Mouse (Mus musculus): ENCODE measurements around the gene Guk1. TPM values are rescaled to one million over a fixed set of nuclear protein-coding genes. Genes with fewer than 3 reads are reported as not detected.
A peak's percentile ranks its signal among the peaks of the same experiment; 100 is the strongest.
"Not testable (repeated sequence)": the region's sequence is repeated elsewhere in the genome, so short reads cannot be mapped to it uniquely, and the experiment has no call there.

Guk1 gene
- polyA plus RNA-seq, 1 experiment from 2014 or later = 114 TPM

- peaks cover 75% of the 10 kb centered on the region for H3K4me1 ChIP-seq
- H3K4me3 ChIP-seq = peak overlapping the region; percentile 100
- H3K9ac ChIP-seq = peak overlapping the region; percentile 100; the same call in 1 of the 2 replicates
- peak overlapping the region; percentile 96 for H3K4me2 ChIP-seq
- H3K9me3 ChIP-seq = no peaks in the 10 kb centered on the region
- no peaks in the 10 kb centered on the region for H3K27me3 ChIP-seq (replicated peaks)
- no peak for ATAC-seq (ENCODE audit: extremely low read depth, insufficient number of reproducible peaks, low FRiP score, low TSS enrichment)
- no peak overlapping the region for H3K27ac ChIP-seq (replicated peaks)
- peaks cover 14% of the 10 kb centered on the region for H3K36me3 ChIP-seq
- WGBS = 28% methylated on average over 2 of the region's 2 CpGs
Measured at GRCm38 (mm10) chr11:59225167-59225566, 33.2 kb upstream of the Guk1 start.

- H3K27ac ChIP-seq (replicated peaks) = no peak overlapping the region
- peaks cover 21% of the 10 kb centered on the region for H3K36me3 ChIP-seq
- H3K4me3 ChIP-seq = peak overlapping the region; percentile 100; the same call in 1 of the 2 replicates
- peaks cover 78% of the 10 kb centered on the region for H3K4me1 ChIP-seq
- H3K4me2 ChIP-seq = peak overlapping the region; percentile 96
- no peak overlapping the region for H3K9ac ChIP-seq
- no peaks in the 10 kb centered on the region for H3K27me3 ChIP-seq (replicated peaks)
- H3K9me3 ChIP-seq = no peaks in the 10 kb centered on the region
- no peak for ATAC-seq (ENCODE audit: extremely low read depth, insufficient number of reproducible peaks, low FRiP score, low TSS enrichment)
- WGBS = 31% methylated on average over 2 of the region's 2 CpGs
Measured at GRCm38 (mm10) chr11:59224470-59224869, 32.5 kb upstream of the Guk1 start.

DNA sequence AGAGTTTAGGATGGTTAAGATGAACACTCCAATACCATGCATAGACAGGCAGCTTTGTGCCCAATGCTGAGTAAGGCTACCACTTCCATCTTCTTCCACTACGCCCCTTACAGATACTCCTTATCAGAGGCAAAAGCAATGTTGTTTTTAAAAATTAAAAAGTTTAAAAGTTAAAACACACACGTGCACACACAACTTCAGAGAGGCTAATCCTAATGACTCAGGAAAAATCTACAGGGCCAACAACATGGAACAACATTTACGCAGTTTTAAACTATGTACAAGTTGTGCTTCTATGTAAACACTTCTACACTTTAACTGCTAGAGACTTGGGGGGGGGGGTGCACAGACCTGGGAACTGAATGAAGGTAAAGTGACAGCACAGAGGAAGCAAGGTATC is 32.0 kb upstream of the Guk1 start:
- H3K9ac ChIP-seq = peak overlapping the region; percentile 37; the same call in 1 of the 2 replicates

GRCm38 (mm10) chr11:59222306-59222705 is 30.3 kb upstream of the Guk1 start:
- H3K9ac ChIP-seq = no peak overlapping the region
- H3K27me3 ChIP-seq (replicated peaks) = no peaks in the 10 kb centered on the region
- no peaks in the 10 kb centered on the region for H3K9me3 ChIP-seq
- H3K4me3 ChIP-seq = no peak overlapping the region
- peaks cover 32% of the 10 kb centered on the region for H3K36me3 ChIP-seq
- H3K27ac ChIP-seq (replicated peaks) = no peak overlapping the region
- H3K4me2 ChIP-seq = no peak overlapping the region
- no peak for ATAC-seq (ENCODE audit: extremely low read depth, insufficient number of reproducible peaks, low FRiP score, low TSS enrichment)
- peaks cover 90% of the 10 kb centered on the region for H3K4me1 ChIP-seq
- 80% methylated on average over 4 of the region's 4 CpGs for WGBS

More for the DNA sequence above, 32.0 kb upstream of the Guk1 start:
- H3K27ac ChIP-seq (replicated peaks) = 0 out of 2 replicates have a peak overlapping the region, but pooled peaks have one; percentile 26
- WGBS = 75% methylated on average over 3 of the region's 3 CpGs
- peaks cover 25% of the 10 kb centered on the region for H3K36me3 ChIP-seq
- ATAC-seq (ENCODE audit: extremely low read depth, insufficient number of reproducible peaks, low FRiP score, low TSS enrichment) = no peak
- H3K4me3 ChIP-seq = no peak overlapping the region
- peaks cover 79% of the 10 kb centered on the region for H3K4me1 ChIP-seq
- H3K27me3 ChIP-seq (replicated peaks) = no peaks in the 10 kb centered on the region
- H3K4me2 ChIP-seq = peak overlapping the region; percentile 96
- H3K9me3 ChIP-seq = no peaks in the 10 kb centered on the region

GRCm38 (mm10) chr11:59221604-59222003 is 29.6 kb upstream of the Guk1 start:
- no peak overlapping the region for H3K27ac ChIP-seq (replicated peaks)
- no peaks in the 10 kb centered on the region for H3K9me3 ChIP-seq
- no peak overlapping the region for H3K4me2 ChIP-seq
- no peaks in the 10 kb centered on the region for H3K27me3 ChIP-seq (replicated peaks)
- no peak for ATAC-seq (ENCODE audit: extremely low read depth, insufficient number of reproducible peaks, low FRiP score, low TSS enrichment)
- no peak overlapping the region for H3K9ac ChIP-seq
- no peak overlapping the region for H3K4me3 ChIP-seq
- peaks cover 93% of the 10 kb centered on the region for H3K4me1 ChIP-seq
- H3K36me3 ChIP-seq = peaks cover 32% of the 10 kb centered on the region

DNA sequence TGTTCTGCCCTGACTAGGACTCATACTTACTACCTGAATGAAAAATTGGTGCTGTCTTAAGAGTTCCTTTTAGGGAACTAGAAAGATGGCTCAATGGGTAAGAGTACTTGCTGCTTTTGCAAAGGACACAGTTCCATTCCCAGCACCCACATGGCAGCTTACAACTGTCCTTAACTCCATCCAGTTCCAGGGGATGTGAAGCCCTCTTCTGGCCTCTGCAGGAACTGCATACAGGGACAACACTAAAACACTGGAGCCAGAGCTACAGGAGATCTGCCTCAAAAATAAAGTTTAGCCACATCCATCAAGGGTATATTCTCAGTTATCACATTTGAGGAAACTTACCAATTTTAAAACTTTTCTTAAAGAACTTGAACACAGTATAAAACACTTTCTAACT is 27.1 kb upstream of the Guk1 start:
- Histone ChIP-seq H3K36me3 (peaks cover 46% of the 10 kb centered on the region), H3K9ac (no peak overlapping the region), H3K4me3 (no peak overlapping the region), H3K27me3 (replicated peaks) (no peaks in the 10 kb centered on the region), H3K4me1 (peaks cover 79% of the 10 kb centered on the region), H3K9me3 (no peaks in the 10 kb centered on the region), H3K4me2 (no peak overlapping the region), H3K27ac (replicated peaks) (no peak overlapping the region)
- ATAC-seq (ENCODE audit: extremely low read depth, insufficient number of reproducible peaks, low FRiP score, low TSS enrichment) = no peak

DNA sequence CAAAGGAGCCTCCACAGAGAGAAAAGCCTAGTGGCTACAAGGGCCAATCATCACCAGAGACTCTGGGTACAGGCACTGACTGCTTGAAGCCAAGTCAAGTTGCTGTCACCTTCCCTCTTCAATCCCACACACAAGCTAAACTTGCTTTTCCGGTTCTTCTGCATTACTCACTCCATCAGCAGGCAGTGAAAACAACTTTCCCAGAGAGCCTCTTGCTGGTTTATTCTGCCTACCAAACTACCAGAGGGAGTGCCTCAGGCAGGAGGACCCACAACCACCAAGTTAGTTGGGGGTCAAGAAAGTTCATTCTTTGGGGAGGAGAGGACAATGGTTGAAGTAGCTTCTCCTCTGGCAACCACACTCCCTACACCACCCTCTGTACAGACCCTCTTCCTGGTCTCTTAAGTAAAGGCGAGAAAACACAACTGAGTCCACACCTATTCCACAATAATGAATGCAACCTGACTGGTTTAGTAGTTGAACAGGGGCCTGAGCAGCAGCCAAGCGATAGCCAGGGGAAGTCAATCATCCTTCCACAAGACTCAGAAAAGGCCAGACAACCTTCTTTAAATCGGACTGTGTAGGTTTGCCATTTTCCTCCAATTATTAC is 26.5 kb upstream of the Guk1 start:
- Histone ChIP-seq H3K4me3 (no peak overlapping the region), H3K27me3 (replicated peaks) (no peaks in the 10 kb centered on the region), H3K27ac (replicated peaks) (no peak overlapping the region), H3K36me3 (peaks cover 43% of the 10 kb centered on the region), H3K9me3 (no peaks in the 10 kb centered on the region), H3K4me2 (no peak overlapping the region), H3K9ac (0 out of 2 replicates have a peak overlapping the region, but pooled peaks have one; percentile 1), H3K4me1 (peaks cover 77% of the 10 kb centered on the region)
- ATAC-seq (ENCODE audit: extremely low read depth, insufficient number of reproducible peaks, low FRiP score, low TSS enrichment) = no peak
- 77% methylated on average over 4 of the region's 4 CpGs for WGBS

DNA sequence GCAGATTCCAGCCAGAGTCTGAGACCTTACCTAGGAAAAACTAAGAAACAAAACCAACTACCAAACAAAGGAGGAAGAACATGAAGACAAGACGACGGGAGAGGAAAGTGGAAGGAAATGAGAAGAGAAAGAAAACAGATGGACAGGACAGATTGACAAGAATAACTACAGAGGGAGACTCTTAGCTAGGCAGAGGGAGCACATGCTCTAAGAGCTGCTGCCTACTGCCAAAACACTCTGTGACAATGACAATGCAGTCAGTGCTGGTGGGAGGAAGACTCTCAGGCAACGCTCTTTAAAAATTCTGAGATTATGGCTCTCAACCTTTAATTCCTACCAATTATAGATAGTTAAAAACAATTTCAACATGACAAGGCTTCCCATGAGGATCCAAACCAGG is 24.9 kb upstream of the Guk1 start:
- WGBS = 85% methylated on average over 3 of the region's 3 CpGs

DNA sequence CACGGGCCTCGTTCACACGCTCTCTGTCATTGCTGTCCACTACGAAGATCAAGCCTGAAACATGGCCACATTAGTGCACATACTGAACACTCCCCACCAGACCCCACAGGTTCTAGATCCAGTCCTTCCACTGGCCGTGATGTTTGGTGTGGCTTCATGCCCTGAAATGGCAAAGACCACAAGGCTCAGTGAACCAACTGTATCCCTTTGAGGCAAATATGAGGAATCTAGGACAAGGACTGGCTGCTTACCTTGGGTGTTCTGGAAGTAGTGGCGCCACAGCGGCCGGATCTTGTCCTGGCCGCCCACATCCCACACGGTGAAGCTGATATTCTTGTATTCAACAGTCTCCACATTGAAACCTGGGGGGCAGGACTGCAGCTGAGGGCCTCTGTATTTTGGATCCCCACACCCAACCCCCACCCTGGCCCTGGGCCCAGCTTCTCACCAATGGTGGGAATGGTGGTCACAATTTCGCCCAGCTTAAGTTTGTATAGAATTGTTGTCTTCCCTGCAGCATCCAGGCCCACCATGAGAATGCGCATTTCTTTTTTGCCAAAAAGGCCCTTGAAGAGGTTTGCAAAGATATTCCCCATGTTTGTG is 21.0 kb upstream of the Guk1 start:
- Histone ChIP-seq H3K27me3 (replicated peaks) (no peaks in the 10 kb centered on the region), H3K4me3 (no peak overlapping the region), H3K9ac (no peak overlapping the region), H3K9me3 (no peaks in the 10 kb centered on the region), H3K36me3 (peaks cover 68% of the 10 kb centered on the region), H3K27ac (replicated peaks) (no peak overlapping the region), H3K4me2 (no peak overlapping the region), H3K4me1 (peaks cover 61% of the 10 kb centered on the region)
- 87% methylated on average over 12 of the region's 12 CpGs for WGBS
- ATAC-seq (ENCODE audit: extremely low read depth, insufficient number of reproducible peaks, low FRiP score, low TSS enrichment) = no peak

More for the DNA sequence above, 24.9 kb upstream of the Guk1 start:
- H3K27ac ChIP-seq (replicated peaks) = 0 out of 2 replicates have a peak overlapping the region, but pooled peaks have one; percentile 8
- H3K9me3 ChIP-seq = no peaks in the 10 kb centered on the region
- H3K9ac ChIP-seq = 0 out of 2 replicates have a peak overlapping the region, but pooled peaks have one; percentile 4
- no peak for ATAC-seq (ENCODE audit: extremely low read depth, insufficient number of reproducible peaks, low FRiP score, low TSS enrichment)
- H3K27me3 ChIP-seq (replicated peaks) = no peaks in the 10 kb centered on the region
- no peak overlapping the region for H3K4me2 ChIP-seq
- no peak overlapping the region for H3K4me3 ChIP-seq
- peaks cover 70% of the 10 kb centered on the region for H3K4me1 ChIP-seq
- H3K36me3 ChIP-seq = peaks cover 57% of the 10 kb centered on the region

- Histone ChIP-seq H3K4me1 (peaks cover 58% of the 10 kb centered on the region), H3K36me3 (peaks cover 65% of the 10 kb centered on the region)
- ATAC-seq (ENCODE audit: extremely low read depth, insufficient number of reproducible peaks, low FRiP score, low TSS enrichment); H3K9me3 ChIP-seq; H3K4me2 ChIP-seq; H3K27me3 ChIP-seq (replicated peaks); H3K27ac ChIP-seq (replicated peaks); H3K4me3 ChIP-seq; H3K9ac ChIP-seq: not testable (repeated sequence)
- 63% methylated on average over 12 of the region's 12 CpGs for WGBS
Measured at GRCm38 (mm10) chr11:59212320-59212719, 20.3 kb upstream of the Guk1 start.

DNA sequence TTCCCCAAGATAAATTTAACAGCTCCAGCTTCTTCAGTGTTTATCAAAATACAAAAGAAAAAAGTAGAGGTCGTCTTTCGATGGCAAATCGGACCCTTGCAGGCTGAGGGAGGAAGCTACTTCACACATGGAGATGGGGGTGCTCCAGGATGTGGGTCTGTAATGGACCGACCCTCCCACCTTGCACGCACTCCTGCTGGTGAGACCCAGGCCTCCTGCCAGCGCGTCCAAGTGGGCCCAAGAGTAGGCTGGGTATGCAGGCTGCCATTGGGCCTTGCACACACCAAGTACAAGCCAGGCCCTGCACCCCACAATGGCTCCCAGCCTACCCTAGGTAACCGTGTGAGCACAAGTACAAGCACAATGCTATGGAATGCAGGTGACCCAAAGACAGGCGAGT is 19.5 kb upstream of the Guk1 start:
- H3K36me3 ChIP-seq = peaks cover 73% of the 10 kb centered on the region
- 82% methylated on average over 9 of the region's 9 CpGs for WGBS
- not testable (repeated sequence) for H3K4me2 ChIP-seq; H3K9me3 ChIP-seq; H3K4me3 ChIP-seq; H3K9ac ChIP-seq; H3K27ac ChIP-seq (replicated peaks); ATAC-seq (ENCODE audit: extremely low read depth, insufficient number of reproducible peaks, low FRiP score, low TSS enrichment); H3K27me3 ChIP-seq (replicated peaks)
- H3K4me1 ChIP-seq = peaks cover 51% of the 10 kb centered on the region

DNA sequence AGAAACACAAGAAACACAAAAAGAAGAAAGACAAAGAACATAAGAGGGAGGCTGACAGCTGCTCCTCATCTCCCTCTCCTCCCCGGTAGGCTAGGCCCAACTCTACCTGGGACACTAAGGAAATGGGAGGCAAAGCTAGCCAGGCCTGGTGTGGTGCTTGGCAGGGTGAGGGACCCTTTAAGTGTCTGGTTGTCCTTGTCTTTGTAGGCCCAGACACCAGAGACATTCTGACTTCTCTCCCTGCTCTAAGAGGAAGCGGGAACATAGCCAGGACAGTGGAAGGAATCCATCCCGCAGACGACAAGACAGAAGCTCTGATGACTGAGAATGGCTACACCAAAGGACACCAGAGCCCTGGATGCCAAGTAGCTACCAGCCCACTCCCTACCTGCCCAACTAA is 18.0 kb upstream of the Guk1 start:
- Histone ChIP-seq H3K27ac (replicated peaks) (no peak overlapping the region), H3K36me3 (peaks cover 82% of the 10 kb centered on the region), H3K4me1 (peaks cover 45% of the 10 kb centered on the region), H3K4me2 (no peak overlapping the region), H3K9ac (no peak overlapping the region), H3K27me3 (replicated peaks) (no peaks in the 10 kb centered on the region), H3K9me3 (no peaks in the 10 kb centered on the region), H3K4me3 (no peak overlapping the region)
- no peak for ATAC-seq (ENCODE audit: extremely low read depth, insufficient number of reproducible peaks, low FRiP score, low TSS enrichment)
- WGBS = 81% methylated on average over 4 of the region's 4 CpGs
